Mouse (Mus musculus): Measurements from ENCODE around the gene Rps15.

Rps15 gene

GRCm38 (mm10) chr10:80341491-80342304 is 49.4 kb downstream of the Rps15 start:
- no peak for DNase-seq (ENCODE audit: low read depth, low spot score)

DNA sequence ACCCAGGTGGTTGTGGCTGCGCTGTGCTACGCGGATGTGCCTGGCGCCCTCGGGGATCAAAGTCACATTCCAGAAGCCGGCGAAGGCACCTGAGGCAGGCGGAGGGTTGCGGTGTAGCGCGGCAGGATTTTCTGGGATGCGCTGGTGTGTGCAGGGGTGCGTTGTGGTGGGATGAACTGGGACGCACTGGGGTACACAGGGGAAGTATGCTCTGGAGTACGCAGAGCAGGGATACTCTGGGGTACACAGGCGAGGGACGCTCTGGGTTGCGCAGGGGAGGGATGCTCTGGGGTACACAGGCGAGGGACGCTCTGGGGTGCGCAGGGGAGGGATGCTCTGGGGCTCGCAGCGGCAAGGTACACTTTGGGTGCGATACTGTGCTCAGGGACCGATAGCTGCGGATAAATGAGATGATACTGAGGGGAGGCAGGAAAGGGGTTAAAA is 50.1 kb downstream of the Rps15 start:
- DNase-seq (ENCODE audit: low read depth, low spot score) = no peak

GRCm38 (mm10) chr10:80342749-80343424 is 50.6 kb downstream of the Rps15 start:
- peak; percentile 59 for DNase-seq (ENCODE audit: low read depth, low spot score)

GRCm38 (mm10) chr10:80343425-80343895 is 51.2 kb downstream of the Rps15 start:
- no peak for DNase-seq (ENCODE audit: low read depth, low spot score)
